Mouse (Mus musculus): ENCODE measurements at regions not wholly inside any gene's neighbourhood (a gene's known extent, or its start where the extent isn't known, plus 50 kb on each side); places are given as distances from the start of the nearest gene placed in this dataset.

DNA sequence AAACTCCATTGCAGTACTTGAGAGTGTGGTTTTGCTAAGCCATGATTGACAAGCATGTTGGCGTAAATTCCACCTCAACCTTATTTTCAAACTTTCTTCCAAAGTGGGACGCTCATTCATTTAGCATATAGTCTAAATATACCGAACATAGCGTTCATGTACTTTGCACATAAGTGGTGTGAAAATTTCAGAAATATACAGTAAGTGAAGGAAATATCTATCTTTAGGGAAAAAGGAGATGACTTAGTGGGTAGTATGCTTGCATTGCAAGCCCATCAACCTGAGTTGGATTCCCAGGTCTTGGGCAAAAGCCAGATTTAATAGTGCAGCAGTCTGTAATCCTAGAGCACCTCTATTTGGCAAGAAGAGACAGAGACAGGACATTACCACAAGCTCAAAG is 493.8 kb upstream of the Cdh6 start:
- no peak overlapping the region for H3K27ac ChIP-seq (ENCODE audit: low read depth, low read length)
- H3K4me2 ChIP-seq (ENCODE audit: low read depth, low read length, poor library complexity, severe bottlenecking) = no peak overlapping the region
- no peaks in the 10 kb centered on the region for H3K36me3 ChIP-seq (ENCODE audit: insufficient read depth, low read length)
- H3K27me3 ChIP-seq (ENCODE audit: insufficient read depth, low read length) = no peaks in the 10 kb centered on the region
- no peak for ATAC-seq (ENCODE audit: low FRiP score)
- no peak for TF ChIP-seq CTCF (IDR thresholded peaks at IDR 0.05)
- 95% methylated on average over 4 of the region's 4 CpGs for WGBS
- H3K9ac ChIP-seq (replicated peaks; ENCODE audit: low read length, poor library complexity, severe bottlenecking) = no peak overlapping the region
- no peaks in the 10 kb centered on the region for H3K9me3 ChIP-seq (ENCODE audit: low read length)
- no peak overlapping the region for H3K4me3 ChIP-seq (ENCODE audit: low read depth, low read length)
- no peaks in the 10 kb centered on the region for H3K4me1 ChIP-seq (ENCODE audit: insufficient read depth, low read length)
- no peak for DNase-seq (ENCODE audit: low spot score)

GRCm38 (mm10) chr15:13662275-13662674 is 488.8 kb upstream of the Cdh6 start:
- no peak overlapping the region for H3K9ac ChIP-seq (replicated peaks; ENCODE audit: low read length, poor library complexity, severe bottlenecking)
- no peaks in the 10 kb centered on the region for H3K27me3 ChIP-seq (ENCODE audit: insufficient read depth, low read length)
- H3K36me3 ChIP-seq (ENCODE audit: insufficient read depth, low read length) = no peaks in the 10 kb centered on the region
- no peaks in the 10 kb centered on the region for H3K9me3 ChIP-seq (ENCODE audit: low read length)
- no peak for ATAC-seq (ENCODE audit: low FRiP score)
- TF ChIP-seq CTCF (IDR thresholded peaks at IDR 0.05) = no peak
- WGBS = 74% methylated on average over 1 of the region's 1 CpGs
- no peak overlapping the region for H3K4me2 ChIP-seq (ENCODE audit: low read depth, low read length, poor library complexity, severe bottlenecking)
- no peak overlapping the region for H3K27ac ChIP-seq (ENCODE audit: low read depth, low read length)
- no peak overlapping the region for H3K4me3 ChIP-seq (ENCODE audit: low read depth, low read length)
- H3K4me1 ChIP-seq (ENCODE audit: insufficient read depth, low read length) = no peaks in the 10 kb centered on the region
- DNase-seq (ENCODE audit: low spot score) = no peak

DNA sequence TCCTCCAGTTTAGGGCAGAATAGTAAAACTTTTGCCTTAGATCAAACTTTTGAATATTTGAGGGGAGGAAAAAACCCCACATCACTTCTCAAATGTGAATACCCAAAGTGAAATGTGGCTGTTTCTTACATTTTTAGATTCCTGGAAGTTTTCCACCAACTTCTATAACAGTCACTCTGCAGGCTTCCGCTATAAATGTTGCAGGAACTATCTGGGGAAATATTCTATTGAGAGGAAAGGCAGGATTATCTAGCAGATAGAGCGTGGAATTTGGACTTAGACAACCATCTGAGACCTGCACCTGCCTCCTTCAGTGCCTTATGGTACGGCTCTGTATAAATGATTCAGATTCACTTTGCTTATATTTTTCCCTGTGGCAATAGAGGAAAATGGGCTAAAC is 481.6 kb upstream of the Cdh6 start:
- no peaks in the 10 kb centered on the region for H3K4me1 ChIP-seq (ENCODE audit: insufficient read depth, low read length)
- 68% methylated on average over 3 of the region's 3 CpGs for whole genome bisulfite sequencing
- no peaks in the 10 kb centered on the region for H3K27me3 ChIP-seq (ENCODE audit: insufficient read depth, low read length)
- DNase-seq (ENCODE audit: low spot score) (no peak), ATAC-seq (ENCODE audit: low FRiP score) (no peak)
- H3K9ac ChIP-seq (replicated peaks; ENCODE audit: low read length, poor library complexity, severe bottlenecking) = no peak overlapping the region
- no peak overlapping the region for H3K27ac ChIP-seq (ENCODE audit: low read depth, low read length)
- H3K4me3 ChIP-seq (ENCODE audit: low read depth, low read length) = no peak overlapping the region
- H3K4me2 ChIP-seq (ENCODE audit: low read depth, low read length, poor library complexity, severe bottlenecking) = no peak overlapping the region
- TF ChIP-seq CTCF (IDR thresholded peaks at IDR 0.05) = no peak
- H3K9me3 ChIP-seq (ENCODE audit: low read length) = no peaks in the 10 kb centered on the region
- H3K36me3 ChIP-seq (ENCODE audit: insufficient read depth, low read length) = no peaks in the 10 kb centered on the region

DNA sequence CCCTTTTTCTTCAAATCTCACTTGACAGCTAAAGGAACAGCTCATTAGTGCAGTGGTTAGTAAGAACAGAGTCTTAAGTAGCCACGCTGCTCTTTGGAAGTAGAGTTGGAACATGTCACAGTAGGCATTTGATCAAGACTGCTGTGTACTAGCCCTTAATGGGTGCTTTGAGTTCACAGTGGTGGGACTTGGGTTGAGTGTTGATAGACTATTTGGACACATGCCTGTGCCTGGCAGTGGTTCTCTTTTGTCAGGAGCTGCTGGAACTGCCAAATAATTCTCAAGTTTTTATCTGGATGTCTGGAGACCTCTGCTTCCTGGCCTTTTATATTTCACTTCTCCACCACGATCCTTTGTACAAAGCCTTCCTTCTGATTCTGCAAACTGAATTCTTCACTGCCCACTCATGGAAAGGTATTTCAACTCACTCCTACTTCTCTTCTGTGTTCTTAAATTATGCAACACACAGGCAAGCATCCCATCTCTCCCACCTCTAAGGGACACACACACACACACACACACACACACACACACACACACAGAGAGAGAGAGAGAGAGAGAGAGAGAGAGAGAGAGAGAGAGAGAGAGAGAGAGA is 462.0 kb upstream of the Cdh6 start:
- WGBS = 62% methylated on average over 2 of the region's 2 CpGs
- Histone ChIP-seq H3K9ac (replicated peaks; ENCODE audit: low read length, poor library complexity, severe bottlenecking) (no peak overlapping the region), H3K4me1 (ENCODE audit: insufficient read depth, low read length) (no peaks in the 10 kb centered on the region), H3K4me3 (ENCODE audit: low read depth, low read length) (no peak overlapping the region), H3K27me3 (ENCODE audit: insufficient read depth, low read length) (no peaks in the 10 kb centered on the region), H3K36me3 (ENCODE audit: insufficient read depth, low read length) (no peaks in the 10 kb centered on the region), H3K9me3 (ENCODE audit: low read length) (no peaks in the 10 kb centered on the region), H3K4me2 (ENCODE audit: low read depth, low read length, poor library complexity, severe bottlenecking) (no peak overlapping the region), H3K27ac (ENCODE audit: low read depth, low read length) (no peak overlapping the region)
- TF ChIP-seq CTCF (IDR thresholded peaks at IDR 0.05) = no peak
- DNase-seq (ENCODE audit: low spot score) = peak; percentile 36
- no peak for ATAC-seq (ENCODE audit: low FRiP score)

DNA sequence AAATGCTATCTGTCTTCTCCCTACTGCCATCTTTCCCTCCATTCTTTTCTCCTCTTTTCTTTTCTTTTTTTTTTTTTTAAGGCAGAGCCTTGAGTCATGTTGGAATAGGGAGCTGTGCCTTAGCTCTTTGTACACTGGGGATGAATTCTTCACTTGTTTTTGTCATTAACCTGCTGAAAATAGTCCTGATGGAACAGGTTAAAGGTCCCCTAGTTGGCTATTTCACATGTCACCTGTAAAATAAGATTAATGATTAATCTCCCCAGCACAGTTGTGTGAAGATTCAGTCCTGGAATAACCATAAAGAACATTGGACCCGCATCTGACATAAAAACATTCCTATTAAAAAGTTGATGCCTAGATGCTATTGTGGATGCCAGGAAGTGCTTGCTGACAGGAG is 428.7 kb upstream of the Cdh6 start:
- no peaks in the 10 kb centered on the region for H3K27me3 ChIP-seq (ENCODE audit: insufficient read depth, low read length)
- DNase-seq (ENCODE audit: low spot score) (no peak), ATAC-seq (ENCODE audit: low FRiP score) (no peak)
- H3K9me3 ChIP-seq (ENCODE audit: low read length) = no peaks in the 10 kb centered on the region
- H3K4me2 ChIP-seq (ENCODE audit: low read depth, low read length, poor library complexity, severe bottlenecking) = no peak overlapping the region
- no peaks in the 10 kb centered on the region for H3K4me1 ChIP-seq (ENCODE audit: insufficient read depth, low read length)
- H3K27ac ChIP-seq (ENCODE audit: low read depth, low read length) = no peak overlapping the region
- H3K4me3 ChIP-seq (ENCODE audit: low read depth, low read length) = no peak overlapping the region
- no peak overlapping the region for H3K9ac ChIP-seq (replicated peaks; ENCODE audit: low read length, poor library complexity, severe bottlenecking)
- no peaks in the 10 kb centered on the region for H3K36me3 ChIP-seq (ENCODE audit: insufficient read depth, low read length)
- 90% methylated on average over 1 of the region's 1 CpGs for WGBS
- no peak for TF ChIP-seq CTCF (IDR thresholded peaks at IDR 0.05)

GRCm38 (mm10) chr15:13597856-13598255 is 424.4 kb upstream of the Cdh6 start:
- no peaks in the 10 kb centered on the region for H3K36me3 ChIP-seq (ENCODE audit: insufficient read depth, low read length)
- WGBS = 69% methylated on average over 2 of the region's 2 CpGs
- no peaks in the 10 kb centered on the region for H3K4me1 ChIP-seq (ENCODE audit: insufficient read depth, low read length)
- H3K27me3 ChIP-seq (ENCODE audit: insufficient read depth, low read length) = no peaks in the 10 kb centered on the region
- no peaks in the 10 kb centered on the region for H3K9me3 ChIP-seq (ENCODE audit: low read length)
- ATAC-seq (ENCODE audit: low FRiP score) = no peak
- no peak overlapping the region for H3K4me2 ChIP-seq (ENCODE audit: low read depth, low read length, poor library complexity, severe bottlenecking)
- H3K9ac ChIP-seq (replicated peaks; ENCODE audit: low read length, poor library complexity, severe bottlenecking) = no peak overlapping the region
- no peak overlapping the region for H3K4me3 ChIP-seq (ENCODE audit: low read depth, low read length)
- H3K27ac ChIP-seq (ENCODE audit: low read depth, low read length) = no peak overlapping the region
- no peak for TF ChIP-seq CTCF (IDR thresholded peaks at IDR 0.05)
- DNase-seq (ENCODE audit: low spot score) = no peak
